Mouse (Mus musculus) forebrain, embryonic 13.5 days (tissue): ENCODE data around the gene Cd81. TPM values are rescaled to one million over a fixed set of nuclear protein-coding genes. Genes with fewer than 3 reads are reported as not detected.
A peak's percentile ranks its signal among the peaks of the same experiment; 100 is the strongest.

Experiments used
- ATAC-seq: fragments of 200-750 bp; cut with Nextera tagmentation; 2 replicates; pipeline ENCODE4 v1.8.0; 2017
- H3K27ac ChIP-seq: fragments of 300-500 bp; sonication (generic); 2 replicates; pipeline ENCODE4 v1.5.1; 2015; ENCODE audit warnings: inconsistent platforms, mild to moderate bottlenecking, moderate library complexity
- H3K27me3 ChIP-seq: fragments of 300-500 bp; sonication (generic); 2 replicates; pipeline ENCODE4 v1.6.1; 2015; ENCODE audit warnings: mild to moderate bottlenecking, inconsistent platforms
- H3K36me3 ChIP-seq: fragments of 300-500 bp; sonication (generic); 2 replicates; pipeline ENCODE4 v1.6.1; 2015; ENCODE audit warnings: mild to moderate bottlenecking, inconsistent platforms; ENCODE audit not compliant: poor library complexity, severe bottlenecking
- H3K4me1 ChIP-seq: fragments of 300-500 bp; sonication (generic); 2 replicates; pipeline ENCODE4 v1.6.1; 2015; ENCODE audit warnings: inconsistent platforms
- H3K4me2 ChIP-seq: fragments of 300-500 bp; sonication (generic); 2 replicates; pipeline ENCODE4 v1.6.1; 2015; ENCODE audit warnings: inconsistent platforms, mild to moderate bottlenecking, moderate library complexity
- H3K4me3 ChIP-seq: fragments of 300-500 bp; sonication (generic); 2 replicates; pipeline ENCODE4 v1.5.1; 2015; ENCODE audit warnings: mild to moderate bottlenecking, inconsistent platforms
- H3K9ac ChIP-seq: fragments of 300-500 bp; sonication (generic); 2 replicates; pipeline ENCODE4 v1.6.1; 2015; ENCODE audit warnings: mild to moderate bottlenecking, inconsistent platforms
- H3K9me3 ChIP-seq: fragments of 300-500 bp; sonication (generic); replicated peaks from 2 replicates; pipeline ENCODE4 v1.6.1; 2016; ENCODE audit warnings: inconsistent platforms
- WGBS: fragments of 180-500 bp; shearing (Covaris S2); methylation state at CpG from one replicate; pipeline ENCODE4 v1.1.7; 2015; 5-methylcytosine and 5-hydroxymethylcytosine counted together
- polyA plus RNA-seq: library from polyadenylated mRNA; unstranded; fragments of >200 nt; fragmentation: Nextera tagmentation; extraction: Ambion mirVana; gene quantifications from 2 replicates; pipeline ENCODE4 v1.2.1, GENCODE M21; 2015

Cd81 gene
- polyA plus RNA-seq, 1 experiment from 2014 or later: 217 TPM

DNA sequence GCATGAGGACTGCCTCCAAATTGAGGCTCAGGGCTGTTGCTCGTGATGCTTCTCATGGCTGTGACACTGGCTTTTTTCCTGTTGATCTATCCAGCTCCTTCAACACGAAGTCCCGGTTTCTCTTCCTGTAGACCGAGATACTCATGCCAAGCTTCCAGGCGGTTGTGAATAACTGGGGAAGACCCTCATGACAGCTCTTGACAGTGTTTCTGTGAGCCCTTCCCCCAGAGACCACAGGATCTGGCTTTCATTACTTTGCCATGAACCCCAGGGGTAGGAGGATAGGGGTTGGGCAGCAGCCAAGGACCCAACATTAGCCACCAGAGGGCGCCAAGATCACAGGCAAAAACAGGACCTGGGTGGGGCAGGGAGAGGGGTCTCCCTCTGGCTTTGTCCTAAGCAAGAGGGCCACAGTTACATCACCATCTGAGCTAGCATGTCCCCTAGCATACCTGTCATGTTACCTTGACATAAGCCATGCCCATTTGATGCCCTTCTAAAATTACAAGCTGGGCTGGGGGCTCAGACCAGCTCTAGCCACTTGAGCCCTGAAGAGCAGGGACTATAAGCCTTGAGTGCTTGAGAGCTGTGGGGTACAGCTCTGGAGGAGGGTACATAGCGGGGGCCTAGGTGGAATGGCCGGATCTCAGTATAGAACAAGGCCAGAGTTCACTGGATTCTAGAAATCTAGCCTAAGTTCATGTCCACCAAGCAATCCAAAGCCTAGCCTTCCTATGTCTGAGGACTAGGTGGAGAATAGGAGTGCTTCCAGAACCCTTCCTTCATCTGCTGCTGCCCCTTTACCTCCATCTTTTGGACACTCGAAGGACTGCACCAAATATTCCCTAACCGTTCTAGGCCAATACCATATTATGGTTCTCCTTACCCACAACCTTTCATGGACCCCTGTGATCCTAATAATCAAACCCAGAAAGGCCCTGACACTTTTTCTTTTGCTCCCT, 42.3 kb downstream of the Cd81 start, which contains the start of gene Trpm5:
Trpm5 (minus strand) TSS at position 51 of the 962 bp plus-strand sequence.
- WGBS: 56% methylated on average over 10 of the region's 10 CpGs
- no peak within 1 kb of the TSS for H3K4me3 ChIP-seq
- ATAC-seq: no peak
- no peaks in the 10 kb centered on the region for H3K9me3 ChIP-seq
- H3K36me3 ChIP-seq: no peaks in the 10 kb centered on the region
- no peaks in the 10 kb centered on the region for H3K27me3 ChIP-seq
- no peaks in the 10 kb centered on the region for H3K4me1 ChIP-seq
- no peak within 1 kb of the TSS for H3K4me2 ChIP-seq
- no peak within 1 kb of the TSS for H3K9ac ChIP-seq
- H3K27ac ChIP-seq: no peak within 1 kb of the TSS

DNA sequence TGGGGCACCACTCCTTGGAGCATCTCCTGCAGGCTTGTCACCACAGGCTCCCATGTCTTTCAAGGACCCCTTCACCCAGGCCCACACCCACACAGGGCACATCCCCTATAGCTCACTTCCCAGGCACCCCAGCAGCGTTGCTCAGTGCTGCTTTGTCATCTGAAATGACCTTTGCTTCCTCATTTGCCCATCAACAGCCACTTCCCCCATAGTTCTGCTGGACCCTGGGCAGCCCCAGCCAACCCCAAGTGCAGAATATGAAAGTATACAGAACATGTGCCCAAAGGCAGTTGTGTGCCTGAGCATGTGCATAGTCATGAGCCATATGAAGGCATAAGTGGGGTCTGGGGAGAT, 43.0 kb downstream of the Cd81 start:
- Histone ChIP-seq H3K27me3 (no peaks in the 10 kb centered on the region), H3K4me2 (no peak overlapping the region), H3K4me3 (no peak overlapping the region), H3K4me1 (no peaks in the 10 kb centered on the region), H3K9me3 (no peaks in the 10 kb centered on the region), H3K9ac (no peak overlapping the region), H3K27ac (no peak overlapping the region), H3K36me3 (no peaks in the 10 kb centered on the region)
- 63% methylated on average over 1 of the region's 1 CpGs for WGBS
- ATAC-seq: no peak

DNA sequence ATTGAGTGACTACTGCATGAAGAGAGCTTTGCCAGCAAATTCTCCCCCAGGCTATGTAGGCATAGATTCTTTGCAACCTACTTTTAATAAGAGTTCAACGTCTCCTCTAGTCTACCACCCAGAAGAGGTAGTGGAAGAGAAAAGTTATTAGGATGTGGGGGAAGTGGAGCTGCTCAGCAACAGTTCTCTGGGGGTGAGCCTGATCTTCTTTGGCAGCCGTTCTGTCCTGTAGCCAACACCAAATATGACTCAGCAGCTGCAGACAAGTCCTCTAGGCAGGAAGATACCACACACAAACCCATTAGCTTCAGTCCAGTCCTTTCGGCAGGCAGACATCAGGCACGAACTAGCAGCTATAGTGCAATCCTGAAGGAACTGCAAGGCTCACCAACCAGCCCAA, 48.2 kb downstream of the Cd81 start:
- no peak overlapping the region for H3K4me2 ChIP-seq
- no peaks in the 10 kb centered on the region for H3K36me3 ChIP-seq
- no peaks in the 10 kb centered on the region for H3K4me1 ChIP-seq
- 79% methylated on average over 4 of the region's 4 CpGs for WGBS
- H3K4me3 ChIP-seq: no peak overlapping the region
- ATAC-seq: no peak
- H3K27me3 ChIP-seq: peaks cover 25% of the 10 kb centered on the region
- no peak overlapping the region for H3K27ac ChIP-seq
- H3K9me3 ChIP-seq: no peaks in the 10 kb centered on the region
- no peak overlapping the region for H3K9ac ChIP-seq

DNA sequence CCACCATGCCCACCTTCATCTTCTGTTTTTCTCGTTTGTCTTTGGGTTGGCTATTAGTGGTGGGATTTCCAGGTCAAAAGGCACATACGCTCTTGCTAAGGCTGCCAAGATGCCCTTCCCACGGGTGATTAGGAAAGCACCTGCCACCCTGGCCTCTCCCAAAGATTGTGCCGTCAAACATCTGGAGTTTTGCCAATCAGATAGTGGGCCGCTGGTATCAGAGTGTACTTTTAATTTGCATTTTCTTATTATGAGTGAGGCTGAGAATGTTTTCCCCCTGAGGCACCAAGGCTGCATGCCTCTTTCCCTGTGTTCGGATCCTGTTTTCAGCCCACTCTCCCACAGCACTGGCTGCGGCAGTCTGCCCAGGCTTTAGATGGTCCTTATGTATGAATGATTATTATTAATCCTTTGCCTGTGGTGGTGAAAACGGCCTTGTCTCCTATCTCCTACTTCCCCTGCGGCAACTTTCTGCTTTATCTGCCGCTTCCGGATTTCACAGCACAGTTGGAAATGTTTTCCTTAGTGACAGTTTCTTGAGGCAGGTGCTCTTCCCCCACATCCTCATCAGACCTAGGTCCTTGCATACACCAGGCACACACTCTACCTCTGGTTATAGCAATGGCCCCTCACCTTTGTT, 52.8 kb downstream of the Cd81 start:
- Histone ChIP-seq H3K4me2 (no peak overlapping the region), H3K36me3 (no peaks in the 10 kb centered on the region), H3K9ac (no peak overlapping the region), H3K4me1 (peaks cover 8% of the 10 kb centered on the region; the same call in 1 of the 2 replicates), H3K9me3 (no peaks in the 10 kb centered on the region), H3K27ac (no peak overlapping the region), H3K4me3 (no peak overlapping the region), H3K27me3 (peaks cover 69% of the 10 kb centered on the region)
- WGBS: 75% methylated on average over 11 of the region's 11 CpGs
- ATAC-seq: no peak

DNA sequence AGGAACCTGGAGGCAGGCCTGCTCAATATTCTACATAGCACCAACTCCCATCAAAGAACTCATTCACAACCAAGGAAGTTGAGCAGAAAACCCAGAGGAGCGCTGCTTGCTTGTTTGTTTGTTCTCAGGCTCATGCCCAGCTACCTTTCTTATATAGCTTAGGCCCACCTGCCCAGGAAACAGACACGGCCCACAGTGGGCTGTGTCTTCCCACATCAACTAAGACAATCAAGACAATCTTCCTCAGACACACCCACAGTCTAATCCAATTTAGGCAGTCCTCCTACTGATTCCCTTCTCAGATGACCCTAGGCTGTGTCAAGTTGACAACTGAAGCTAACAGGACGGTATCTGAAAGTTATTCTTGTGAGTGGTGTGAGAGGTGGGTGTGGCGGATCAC, 53.5 kb downstream of the Cd81 start, which contains the start of gene Kcnq1:
Kcnq1 (plus strand) TSS at position 301 of the 400 bp plus-strand sequence.
- no peaks in the 10 kb centered on the region for H3K9me3 ChIP-seq
- ATAC-seq: no peak

DNA sequence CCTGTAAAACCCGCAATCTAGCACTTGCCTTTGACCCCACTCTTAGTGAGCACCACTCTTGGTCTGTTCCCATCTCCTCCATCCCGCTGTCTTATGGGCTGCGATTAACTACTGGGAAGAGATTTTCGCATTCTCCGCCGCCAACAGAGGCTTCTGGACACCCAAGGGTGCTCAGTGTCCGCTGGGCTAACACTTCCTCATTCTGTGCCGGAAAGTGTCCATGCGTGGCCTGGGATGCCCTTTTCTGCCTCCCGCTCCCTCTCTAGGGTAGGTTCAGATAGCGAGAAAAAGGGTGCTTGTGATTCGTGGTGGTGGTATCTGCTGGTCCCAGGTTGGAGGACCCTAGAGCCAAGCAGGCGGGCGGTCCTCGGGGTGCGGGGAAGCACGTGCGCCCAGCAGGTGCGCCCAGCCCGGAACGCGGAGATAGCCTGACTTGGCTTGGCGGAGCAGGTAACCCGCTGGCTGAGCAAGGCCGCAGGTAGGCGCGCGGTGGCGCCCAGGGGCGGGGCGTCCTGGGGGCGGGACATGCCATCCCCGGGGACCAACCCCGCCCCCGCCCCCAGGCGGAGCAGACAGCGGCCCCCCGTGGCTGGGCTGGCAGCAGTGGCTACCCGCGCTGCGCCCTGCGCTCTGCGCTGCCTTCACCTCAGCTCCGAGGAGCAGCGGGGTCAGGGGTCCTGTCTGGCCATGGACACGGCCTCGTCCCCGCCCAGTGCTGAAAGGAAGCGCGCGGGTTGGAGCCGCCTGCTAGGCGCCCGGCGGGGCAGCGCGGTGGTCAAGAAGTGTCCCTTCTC, 54.3 kb downstream of the Cd81 start:
- peak overlapping the region; percentile 53 for H3K4me2 ChIP-seq
- peak overlapping the region; percentile 27 for H3K4me3 ChIP-seq
- peaks cover 68% of the 10 kb centered on the region for H3K27me3 ChIP-seq
- H3K4me1 ChIP-seq: peaks cover 8% of the 10 kb centered on the region; the same call in 1 of the 2 replicates
- no peaks in the 10 kb centered on the region for H3K36me3 ChIP-seq
- 10% methylated on average over 34 of the region's 57 CpGs for WGBS
- no peak overlapping the region for H3K27ac ChIP-seq
- ATAC-seq: no peak
- H3K9me3 ChIP-seq: no peaks in the 10 kb centered on the region
- H3K9ac ChIP-seq: no peak overlapping the region

More for the DNA sequence above, 53.5 kb downstream of the Cd81 start, which contains the start of gene Kcnq1:
- Histone ChIP-seq H3K27me3 (peaks cover 70% of the 10 kb centered on the region), H3K9ac (no peak within 1 kb of the TSS), H3K27ac (no peak within 1 kb of the TSS), H3K4me2 (peak within 1 kb of the TSS; percentile 53), H3K36me3 (no peaks in the 10 kb centered on the region), H3K4me1 (peaks cover 8% of the 10 kb centered on the region; the same call in 1 of the 2 replicates), H3K4me3 (peak within 1 kb of the TSS; percentile 27)
- 73% methylated on average over 4 of the region's 4 CpGs for WGBS

DNA sequence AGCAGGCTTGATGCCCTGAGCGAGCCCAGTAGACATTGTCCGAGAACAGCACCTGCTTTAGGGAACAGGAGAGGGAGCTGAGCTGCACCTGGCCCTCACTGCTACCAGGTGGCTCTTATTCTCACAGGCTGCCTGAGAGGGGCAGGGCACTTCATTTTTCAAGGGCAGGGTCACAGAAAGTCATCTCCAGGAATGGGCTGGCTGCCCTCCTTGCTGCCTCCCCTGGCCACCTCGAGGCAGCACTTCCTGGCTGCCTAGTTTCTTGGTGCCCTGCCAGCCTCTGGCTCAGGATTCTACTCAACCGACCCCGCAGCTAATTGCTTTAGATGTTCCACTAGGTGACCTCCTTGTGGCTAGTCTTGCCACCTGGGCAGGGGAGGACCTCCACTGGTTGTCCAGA, 55.7 kb downstream of the Cd81 start:
- ATAC-seq: no peak
- Histone ChIP-seq H3K9ac (no peak overlapping the region), H3K4me2 (no peak overlapping the region), H3K4me3 (no peak overlapping the region), H3K36me3 (no peaks in the 10 kb centered on the region), H3K27ac (no peak overlapping the region), H3K9me3 (no peaks in the 10 kb centered on the region), H3K4me1 (peaks cover 8% of the 10 kb centered on the region; the same call in 1 of the 2 replicates), H3K27me3 (peaks cover 68% of the 10 kb centered on the region)
- 49% methylated on average over 5 of the region's 5 CpGs for WGBS

DNA sequence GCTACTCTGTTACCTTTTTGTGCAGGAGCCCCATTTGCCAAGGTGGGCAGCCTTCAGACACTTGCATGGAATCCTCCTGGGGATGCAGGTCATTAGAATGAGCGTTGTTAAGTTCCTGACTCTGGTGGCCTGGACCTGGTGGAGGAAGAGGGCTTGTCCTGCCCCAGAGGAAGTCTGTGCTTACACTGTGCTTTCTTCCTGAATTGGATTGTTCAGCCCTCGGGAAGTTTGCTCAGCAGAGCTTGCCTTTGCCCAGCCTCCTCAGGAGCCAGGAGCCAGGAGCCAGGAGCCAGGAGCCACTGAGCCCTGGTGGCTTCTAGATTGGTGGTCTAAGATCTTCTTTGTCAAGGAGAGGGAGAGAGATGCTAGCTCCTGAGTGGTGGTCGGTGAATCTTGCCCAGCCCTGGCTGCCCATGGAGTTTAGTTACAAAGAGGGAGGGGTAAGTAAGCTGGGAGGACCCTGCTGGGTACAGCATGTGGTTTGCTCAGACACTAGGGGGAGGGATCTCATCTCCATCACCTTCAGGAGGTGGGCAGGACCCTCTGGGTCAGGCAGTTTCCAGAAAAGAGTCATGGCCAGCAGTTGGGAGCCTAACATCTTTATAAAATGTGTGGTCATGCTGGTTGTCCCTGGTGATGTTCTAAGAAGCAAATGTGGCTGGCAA, 56.6 kb downstream of the Cd81 start:
- Histone ChIP-seq H3K4me3 (no peak overlapping the region), H3K9me3 (no peaks in the 10 kb centered on the region; the same call in 1 of the 2 replicates), H3K27ac (no peak overlapping the region), H3K36me3 (no peaks in the 10 kb centered on the region), H3K4me2 (no peak overlapping the region), H3K27me3 (peaks cover 61% of the 10 kb centered on the region), H3K9ac (no peak overlapping the region), H3K4me1 (peaks cover 8% of the 10 kb centered on the region; the same call in 1 of the 2 replicates)
- ATAC-seq: no peak
- 46% methylated on average over 3 of the region's 3 CpGs for WGBS

DNA sequence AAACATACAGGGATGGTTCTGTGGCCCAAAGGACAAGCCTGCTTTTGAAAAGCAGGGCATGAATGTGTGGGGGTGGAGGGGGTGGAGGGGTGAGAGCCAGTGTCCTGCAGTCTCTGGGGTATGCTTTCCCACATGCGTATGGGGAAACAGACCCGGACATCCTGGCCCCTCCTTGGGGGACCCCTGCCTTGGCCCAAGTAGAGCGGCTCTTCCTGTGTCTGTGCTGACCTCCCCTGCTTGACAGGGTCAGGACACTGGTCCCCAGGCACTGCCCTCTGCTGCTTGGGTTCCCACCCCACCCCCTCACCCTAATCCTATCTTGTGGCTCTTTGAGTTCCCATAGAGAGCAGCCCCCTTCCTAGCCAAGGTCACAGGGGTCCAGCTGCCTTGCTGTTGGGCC, 57.2 kb downstream of the Cd81 start:
- no peak overlapping the region for H3K4me3 ChIP-seq
- H3K36me3 ChIP-seq: no peaks in the 10 kb centered on the region
- H3K9me3 ChIP-seq: peaks cover under 1% of the 10 kb centered on the region; the same call in 1 of the 2 replicates
- H3K4me2 ChIP-seq: no peak overlapping the region
- H3K9ac ChIP-seq: no peak overlapping the region
- peaks cover 8% of the 10 kb centered on the region; the same call in 1 of the 2 replicates for H3K4me1 ChIP-seq
- H3K27me3 ChIP-seq: peaks cover 59% of the 10 kb centered on the region
- no peak overlapping the region for H3K27ac ChIP-seq
- WGBS: 82% methylated on average over 3 of the region's 3 CpGs
- ATAC-seq: no peak

DNA sequence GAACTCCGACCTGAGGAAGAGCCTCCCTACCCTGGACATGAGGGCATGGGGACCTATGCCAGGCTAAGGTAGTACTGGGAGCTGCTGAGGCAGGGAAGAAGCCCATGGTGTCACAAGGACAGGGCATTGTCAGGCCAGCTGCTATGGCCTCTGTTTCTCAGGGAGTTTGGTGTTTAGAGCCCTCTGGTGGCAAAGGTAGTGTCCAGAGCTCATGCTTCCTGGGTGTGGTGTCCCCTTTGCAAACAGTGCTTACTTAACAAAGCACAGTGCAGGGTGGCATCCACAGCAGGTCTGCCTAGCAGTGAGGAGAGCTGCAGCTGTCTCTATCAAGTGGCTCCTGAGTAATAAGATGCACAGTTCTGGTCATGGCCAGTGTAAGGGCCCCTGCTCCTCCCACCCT, 58.3 kb downstream of the Cd81 start:
- Histone ChIP-seq H3K9ac (no peak overlapping the region), H3K9me3 (peaks cover 3% of the 10 kb centered on the region; the same call in 1 of the 2 replicates), H3K4me3 (no peak overlapping the region), H3K4me1 (peaks cover 8% of the 10 kb centered on the region; the same call in 1 of the 2 replicates), H3K36me3 (no peaks in the 10 kb centered on the region), H3K4me2 (no peak overlapping the region), H3K27ac (no peak overlapping the region), H3K27me3 (peaks cover 48% of the 10 kb centered on the region)
- ATAC-seq: no peak
- WGBS: 71% methylated on average over 1 of the region's 1 CpGs

DNA sequence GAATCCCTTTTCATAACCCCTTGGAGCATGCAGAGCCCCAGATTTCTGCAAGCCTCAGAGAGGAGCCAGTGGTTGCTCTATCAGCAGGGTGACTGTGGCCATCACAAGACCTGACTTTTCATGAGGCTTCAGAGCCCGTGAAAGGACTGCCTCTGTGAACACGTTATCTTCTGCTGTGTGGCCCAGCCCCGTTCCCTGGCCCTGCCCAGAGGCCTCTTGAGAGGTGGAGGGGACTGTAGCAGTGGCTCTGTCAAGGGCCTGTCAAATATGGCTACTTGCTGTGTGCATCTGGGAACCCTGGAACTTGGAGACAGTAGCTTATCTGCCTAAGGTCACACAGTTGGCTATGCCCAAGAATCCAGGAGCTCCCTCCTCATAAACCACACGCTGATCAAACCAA, 59.2 kb downstream of the Cd81 start:
- H3K27ac ChIP-seq: no peak overlapping the region
- 71% methylated on average over 4 of the region's 4 CpGs for WGBS

More for the DNA sequence above, 59.2 kb downstream of the Cd81 start:
- no peaks in the 10 kb centered on the region for H3K36me3 ChIP-seq
- ATAC-seq: no peak
- no peak overlapping the region for H3K4me3 ChIP-seq
- H3K4me2 ChIP-seq: no peak overlapping the region
- H3K9me3 ChIP-seq: peaks cover 3% of the 10 kb centered on the region; the same call in 1 of the 2 replicates
- no peak overlapping the region for H3K9ac ChIP-seq
- peaks cover 39% of the 10 kb centered on the region for H3K27me3 ChIP-seq
- peaks cover 8% of the 10 kb centered on the region; the same call in 1 of the 2 replicates for H3K4me1 ChIP-seq
